Mouse (Mus musculus) MEL (cell line): ENCODE data around the gene Ppfibp2.

ENCODE experiments used
- CTCF ChIP-seq, 3 experiments: IDR thresholded peaks in 2 of 3; conservative IDR thresholded peaks in 1 of 3; 2 replicates each; pipeline ENCODE4 v1.5.1; 2011 to 2012; ENCODE audit warnings: low read length in 3 of 3, low read depth in 2 of 3, mild to moderate bottlenecking in 2 of 3, improper control_type of control experiment in 1 of 3, inconsistent platforms in 1 of 3, mixed read lengths in 1 of 3, moderate library complexity in 1 of 3; ENCODE audit not compliant: control insufficient read depth in 1 of 3, insufficient read depth in 1 of 3, poor library complexity in 1 of 3, severe bottlenecking in 1 of 3
- EP300 ChIP-seq, 2 experiments: IDR thresholded peaks; 2 replicates each; pipeline ENCODE4 v1.6.1; 2011; ENCODE audit warnings: improper control_type of control experiment in 2 of 2, low read length in 2 of 2, low read depth in 1 of 2, mild to moderate bottlenecking in 1 of 2
- GATA1 ChIP-seq: IDR thresholded peaks from 2 replicates; pipeline ENCODE4 v1.6.1; 2011; ENCODE audit warnings: low read depth, low read length, improper control_type of control experiment
- USF2 ChIP-seq, 2 experiments: IDR thresholded peaks; 2 replicates each; pipeline ENCODE4 v1.6.1; 2011 to 2012; ENCODE audit warnings: improper control_type of control experiment in 2 of 2, low read length in 2 of 2, borderline replicate concordance in 1 of 2, inconsistent platforms in 1 of 2, low read depth in 1 of 2, mild to moderate bottlenecking in 1 of 2; ENCODE audit not compliant: insufficient read depth in 1 of 2
- ZC3H11A ChIP-seq: IDR thresholded peaks from 2 replicates; pipeline ENCODE4 v1.6.1; 2012; ENCODE audit warnings: low read depth, mild to moderate bottlenecking, inconsistent platforms, low read length, improper control_type of control experiment
- ZKSCAN1 ChIP-seq: IDR thresholded peaks from 2 replicates; pipeline ENCODE4 v1.6.1; 2012; ENCODE audit warnings: low read depth, mild to moderate bottlenecking, inconsistent platforms, low read length, improper control_type of control experiment, moderate library complexity

DNA sequence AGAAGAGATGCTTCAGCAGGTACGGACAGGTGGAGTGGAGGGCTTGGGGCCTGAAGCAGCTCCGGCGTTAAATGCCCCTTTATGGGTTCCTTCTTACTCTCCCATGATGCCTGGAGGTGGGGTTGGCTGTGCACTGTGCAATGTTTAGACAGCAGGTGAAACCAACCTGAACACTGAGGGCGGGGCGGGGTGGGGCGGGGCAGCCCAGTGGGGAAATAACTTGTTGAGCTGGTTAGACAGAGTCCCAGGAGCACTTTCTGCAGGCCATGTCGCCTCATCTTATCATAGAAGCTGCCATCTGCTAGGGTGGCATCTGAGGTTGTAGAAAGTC, 90.9 kb downstream of the Ppfibp2 start:
- TF ChIP-seq GATA1 (no peak), CTCF (IDR thresholded peaks at IDR 0.05 in 2 of 3, conservative IDR thresholded peaks at IDR 0.05 in 1 of 3; ENCODE audit: control insufficient read depth in 1 of 3, insufficient read depth in 1 of 3, low read depth in 2 of 3, low read length in 3 of 3, poor library complexity in 1 of 3, severe bottlenecking in 1 of 3) (no peak), EP300 (IDR thresholded peaks at IDR 0.05; ENCODE audit: low read depth in 1 of 2, low read length in 2 of 2) (no peak), ZC3H11A (no peak), ZKSCAN1 (no peak), USF2 (IDR thresholded peaks at IDR 0.05; ENCODE audit: borderline replicate concordance in 1 of 2, insufficient read depth in 1 of 2, low read depth in 1 of 2, low read length in 2 of 2) (no peak)
